Mouse (Mus musculus) ES-E14 (cell line): ENCODE data around the gene Gm17324. TPM values are rescaled to one million over a fixed set of nuclear protein-coding genes. Genes with fewer than 3 reads are reported as not detected.
A peak's percentile ranks its signal among the peaks of the same experiment; 100 is the strongest.

Experiments
- DNase-seq: peaks from one replicate; pipeline ENCODE4 v3.0.0-alpha.2; 2013; ENCODE audit warnings: low read depth, low spot score
- H3K27ac ChIP-seq: 2 replicates; pipeline ENCODE4 v1.5.1; 2012; ENCODE audit warnings: low read depth, mild to moderate bottlenecking, low read length, moderate library complexity, mixed read lengths; ENCODE audit not compliant: poor library complexity, insufficient read depth, severe bottlenecking
- H3K36me3 ChIP-seq: 2 replicates; pipeline ENCODE4 v1.6.1; 2012; ENCODE audit warnings: mild to moderate bottlenecking, low read length, moderate library complexity, mixed read lengths; ENCODE audit not compliant: control insufficient read depth, poor library complexity, insufficient read depth, severe bottlenecking
- H3K4me1 ChIP-seq, 2 experiments: fragments of 150-350 bp in 1 of 2; sonication (generic) in 1 of 2; 2 replicates each; pipeline ENCODE4 v1.6.1; 2012; ENCODE audit warnings: low read length in 2 of 2, mild to moderate bottlenecking in 1 of 2, mixed read lengths in 1 of 2; ENCODE audit not compliant: control insufficient read depth in 2 of 2, insufficient read depth in 2 of 2, poor library complexity in 1 of 2
- H3K4me3 ChIP-seq, 2 experiments: fragments of 150-350 bp in 1 of 2; sonication (generic) in 1 of 2; 2 replicates each; pipeline ENCODE4 v1.5.1; 2012; ENCODE audit warnings: low read length in 2 of 2, low read depth in 1 of 2, mild to moderate bottlenecking in 1 of 2, mixed read lengths in 1 of 2; ENCODE audit not compliant: insufficient read depth in 1 of 2, poor library complexity in 1 of 2, severe bottlenecking in 1 of 2
- H3K9ac ChIP-seq: 2 replicates; pipeline ENCODE4 v1.6.1; 2012; ENCODE audit warnings: low read depth, mild to moderate bottlenecking, low read length, mixed read lengths; ENCODE audit not compliant: poor library complexity, insufficient read depth, severe bottlenecking
- H3K9me3 ChIP-seq: fragments of 150-350 bp; sonication (generic); 2 replicates; pipeline ENCODE4 v1.6.1; 2012; ENCODE audit warnings: low read depth, mild to moderate bottlenecking, low read length; ENCODE audit not compliant: control insufficient read depth, insufficient read depth
- CHD2 ChIP-seq: IDR thresholded peaks from 2 replicates; pipeline ENCODE4 v1.6.1; 2014; ENCODE audit warnings: mild to moderate bottlenecking, low read depth, low read length, inconsistent platforms
- HCFC1 ChIP-seq: IDR thresholded peaks from 2 replicates; pipeline ENCODE4 v1.6.1; 2012; ENCODE audit warnings: low read length, inconsistent platforms, borderline replicate concordance; ENCODE audit not compliant: insufficient read depth
- MAFK ChIP-seq: IDR thresholded peaks from 2 replicates; pipeline ENCODE4 v1.6.1; 2014; ENCODE audit warnings: mild to moderate bottlenecking, low read depth, low read length, inconsistent platforms; ENCODE audit not compliant: insufficient read depth
- ZC3H11A ChIP-seq: IDR thresholded peaks from 2 replicates; pipeline ENCODE4 v1.6.1; 2012; ENCODE audit warnings: low read depth, mild to moderate bottlenecking, inconsistent platforms, low read length, borderline replicate concordance
- ZNF384 ChIP-seq: IDR thresholded peaks from 2 replicates; pipeline ENCODE4 v1.6.1; 2012; ENCODE audit warnings: low read depth, low read length, inconsistent platforms
- in situ Hi-C, 2 experiments: fragments of 600-800 bp; cut with MboI; formaldehyde crosslinking; loops; one replicate each; pipeline ENCODE4 v1.15.1; 2025; ENCODE audit warnings: low sequenced_read_pairs in 2 of 2, inconsistent platforms in 1 of 2; ENCODE audit not compliant: unreplicated experiment in 2 of 2
- total RNA-seq: library from RNA; depleted of rRNA; stranded (reverse); fragments of 300-350 nt; gene quantifications from 2 replicates; pipeline ENCODE4 v1.2.3, GENCODE M21; 2012

Gm17324 gene
- total RNA-seq, 1 experiment = 0.45 TPM

GRCm38 (mm10) chr9:78477021-78477551 lies 28.5 kb upstream of the Gm17324 start:
- Histone ChIP-seq H3K9me3 (no peaks in the 10 kb centered on the region), H3K9ac (no peak overlapping the region), H3K4me1 (no peaks in the 10 kb centered on the region), H3K27ac (no peak overlapping the region; the same call in 1 of the 2 replicates), H3K36me3 (peaks cover 40% of the 10 kb centered on the region), H3K4me3 (no peak overlapping the region)
- TF ChIP-seq MAFK (no peak), HCFC1 (no peak), ZC3H11A (no peak), CHD2 (no peak), ZNF384 (no peak)
- no peak for DNase-seq
- in situ Hi-C loops = no loop called here

- H3K36me3 ChIP-seq = peaks cover 40% of the 10 kb centered on the region
- TF ChIP-seq CHD2 (no peak), ZC3H11A (no peak), MAFK (no peak), ZNF384 (no peak), HCFC1 (no peak)
- DNase-seq = peak; percentile 79
Observed at GRCm38 (mm10) chr9:78476531-78477020, 28.0 kb upstream of the Gm17324 start.

DNA sequence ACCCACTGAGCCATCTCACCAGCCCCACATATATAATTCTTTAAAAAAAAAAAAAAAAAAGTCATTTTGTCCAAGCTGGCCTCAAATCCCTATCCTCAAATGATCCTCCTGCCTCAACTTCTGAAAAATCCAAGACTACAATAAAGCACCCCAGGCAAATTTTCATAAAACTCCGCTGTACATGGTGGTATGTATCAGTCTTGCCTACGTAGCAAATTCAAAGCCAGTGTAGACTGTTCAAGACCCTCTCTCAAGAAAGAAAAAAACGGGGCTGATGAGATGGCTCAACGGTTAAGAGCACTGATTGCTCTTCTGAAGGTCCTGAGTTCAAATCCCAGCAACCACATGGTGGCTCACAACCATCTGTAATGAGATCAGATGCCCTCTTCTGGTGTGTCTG lies 27.3 kb upstream of the Gm17324 start:
- Histone ChIP-seq H3K36me3 (peaks cover 35% of the 10 kb centered on the region), H3K4me1 (no peaks in the 10 kb centered on the region), H3K27ac (no peak overlapping the region), H3K9ac (no peak overlapping the region), H3K4me3 (no peak overlapping the region), H3K9me3 (no peaks in the 10 kb centered on the region)
- in situ Hi-C loops = no loop called here
- peak; percentile 56 for DNase-seq
- TF ChIP-seq ZNF384 = no peak
- no peak for TF ChIP-seq ZC3H11A
- no peak for TF ChIP-seq MAFK

More at GRCm38 (mm10) chr9:78476531-78477020, 28.0 kb upstream of the Gm17324 start:
- in situ Hi-C loops = no loop called here
- Histone ChIP-seq H3K9me3 (no peaks in the 10 kb centered on the region), H3K4me3 (no peak overlapping the region), H3K27ac (no peak overlapping the region), H3K4me1 (no peaks in the 10 kb centered on the region), H3K9ac (no peak overlapping the region)

GRCm38 (mm10) chr9:78475383-78475780 lies 26.8 kb upstream of the Gm17324 start:
- Histone ChIP-seq H3K4me3 (no peak overlapping the region), H3K27ac (no peak overlapping the region), H3K36me3 (peaks cover 34% of the 10 kb centered on the region), H3K9ac (no peak overlapping the region), H3K4me1 (no peaks in the 10 kb centered on the region), H3K9me3 (no peaks in the 10 kb centered on the region)
- DNase-seq = no peak
- TF ChIP-seq ZC3H11A (no peak), HCFC1 (no peak), MAFK (no peak), CHD2 (no peak), ZNF384 (no peak)
- in situ Hi-C loops = no loop called here

- Histone ChIP-seq H3K36me3 (peaks cover 29% of the 10 kb centered on the region), H3K27ac (no peak overlapping the region), H3K9me3 (no peaks in the 10 kb centered on the region), H3K9ac (no peak overlapping the region), H3K4me3 (no peak overlapping the region), H3K4me1 (no peaks in the 10 kb centered on the region)
- in situ Hi-C loops = no loop called here
- no peak for TF ChIP-seq ZNF384
- TF ChIP-seq HCFC1 = no peak
- no peak for DNase-seq
Observed at GRCm38 (mm10) chr9:78474771-78475382, 26.3 kb upstream of the Gm17324 start.
